Mouse (Mus musculus) CD4-positive naive resting alpha-beta T cell, adult 76 days (primary cell): ENCODE results near the gene Cdiptos. TPM values are rescaled to one million over a fixed set of nuclear protein-coding genes. Genes with fewer than 3 reads are reported as not detected.

Experiments
- total RNA-seq: library from RNA; stranded (reverse); gene quantifications from one replicate; pipeline ENCODE4 v1.2.4, GENCODE M21; 2023

Cdiptos gene
- 0.62 TPM for total RNA-seq

GRCm38 (mm10) chr7:126975950-126976866, at the start of gene Cdiptos:
Gene Cdiptos, minus strand, starts transcription at chr7:126976098.

DNA sequence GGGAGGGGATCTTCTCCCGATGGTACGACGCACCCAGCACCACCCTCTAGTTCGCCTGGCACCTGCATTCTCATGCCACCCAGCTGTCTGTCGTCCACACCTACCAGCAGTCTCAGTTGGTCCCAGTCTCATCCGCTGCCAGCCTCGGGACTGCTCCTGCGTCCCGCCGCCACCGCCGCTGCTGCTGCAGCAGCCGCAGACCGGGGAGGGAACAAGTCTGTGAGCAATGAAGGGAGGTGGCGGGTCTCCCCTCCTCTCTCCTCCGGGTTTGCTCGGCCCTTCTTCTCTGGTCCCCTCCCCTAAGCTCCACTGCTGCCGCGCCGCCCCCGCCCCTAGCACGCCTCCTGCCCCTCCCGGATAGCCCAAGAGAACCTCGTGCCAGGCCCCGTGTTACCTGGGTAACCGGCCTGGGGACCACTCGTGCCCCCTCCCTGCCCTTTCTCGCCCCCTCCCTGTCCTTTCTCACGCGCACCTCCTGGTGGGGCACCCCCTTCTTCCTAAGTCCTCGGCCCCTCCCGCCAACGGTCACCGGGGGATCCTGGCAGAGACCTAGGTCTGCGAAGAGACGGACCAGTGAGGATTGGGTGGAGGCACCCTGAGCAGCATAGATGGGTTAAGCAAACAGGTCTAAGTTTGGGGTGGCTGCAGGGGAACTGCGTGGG, 45.1 kb upstream of the Cdiptos start, which contains the start of the genes Gm42742 and Prrt2:
Gene Gm42742 (minus strand): TSS at position 197 of the 662 bp plus-strand sequence.
Gene Prrt2 (minus strand): TSS at position 311 of the 662 bp plus-strand sequence.

GRCm38 (mm10) chr7:127016971-127017949, 41.4 kb upstream of the Cdiptos start, which contains the start of gene Pagr1a:
Gene Pagr1a, minus strand, starts transcription at chr7:127017352.

DNA sequence TGATC, 40.4 kb upstream of the Cdiptos start, which contains the start of gene Pagr1b:
Gene Pagr1b (minus strand): TSS at position 4 of the 5 bp plus-strand sequence.

GRCm38 (mm10) chr7:127014320-127014719, 38.4 kb upstream of the Cdiptos start, which contains the start of gene Mvp:
Gene Mvp, minus strand, starts transcription at chr7:127014621.

GRCm38 (mm10) chr7:126975893-126975949, 177 bp downstream of the Cdiptos start, which contains the start of gene Cdipt:
Gene Cdipt, plus strand, starts transcription at chr7:126975914.

DNA sequence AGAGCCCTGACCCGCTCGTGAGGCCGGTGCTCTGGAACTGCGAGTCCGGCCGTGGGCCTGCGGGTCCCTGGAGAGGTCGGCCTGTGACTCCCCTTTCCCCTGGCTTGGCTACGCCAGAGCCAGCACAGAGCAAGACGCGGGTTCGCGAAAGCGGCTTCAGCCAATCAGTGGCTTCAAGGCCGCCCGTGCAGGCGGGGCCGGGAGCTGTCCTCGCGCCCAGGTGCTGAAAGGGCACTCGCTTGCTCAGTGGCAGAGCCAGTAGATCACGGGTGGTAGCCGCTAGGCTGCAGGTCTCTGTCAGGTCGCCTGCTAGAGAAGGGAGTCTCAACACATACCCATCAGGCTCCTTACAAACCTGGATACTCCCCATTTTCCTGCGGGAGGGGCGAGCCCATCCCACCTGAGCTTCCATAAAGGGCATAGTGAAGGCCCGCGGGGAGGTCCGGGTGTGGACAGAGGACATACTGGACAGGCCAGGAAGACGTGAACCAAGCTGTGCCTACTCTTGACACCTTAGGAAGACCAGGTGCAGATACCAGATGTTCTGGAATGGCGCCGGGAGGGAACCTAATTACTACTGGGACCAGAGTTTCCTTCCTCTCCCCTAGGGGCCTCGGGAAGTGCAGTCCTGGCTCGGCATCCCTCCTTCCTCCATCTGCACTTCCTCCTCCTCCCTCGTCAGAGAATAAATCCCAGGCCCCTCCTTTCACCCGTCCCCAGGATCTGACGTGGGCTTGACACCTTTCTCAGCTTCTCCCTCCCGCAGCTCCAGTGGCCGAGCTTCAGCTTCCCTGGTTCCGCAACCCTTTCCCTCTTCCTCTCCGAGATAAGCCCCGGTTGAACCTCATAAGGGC, 25.9 kb downstream of the Cdiptos start, which contains the start of gene Sez6l2:
Gene Sez6l2 (plus strand): TSS at position 771 of the 854 bp plus-strand sequence.

DNA sequence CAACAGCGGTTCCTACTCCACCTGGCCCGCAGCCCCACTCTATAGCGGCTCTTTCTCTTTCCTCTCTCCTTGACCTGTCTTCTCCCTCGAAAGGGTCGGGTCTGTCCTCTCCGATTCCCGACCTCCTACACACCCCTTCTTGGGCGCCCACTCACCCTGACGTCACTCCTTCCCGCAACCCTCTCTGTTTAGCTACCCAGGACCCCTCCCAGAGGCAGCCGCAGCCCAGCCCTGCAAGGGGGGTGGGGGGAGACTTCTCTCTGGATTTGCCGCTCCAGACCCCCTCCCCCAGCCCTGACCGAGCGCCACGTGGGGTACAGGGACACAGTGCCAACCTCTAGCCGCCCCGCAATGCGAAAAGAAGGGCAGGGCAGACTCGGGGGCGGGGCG, 26.5 kb downstream of the Cdiptos start, which contains the start of gene Asphd1:
Gene Asphd1 (minus strand): TSS at position 180 of the 390 bp plus-strand sequence.

GRCm38 (mm10) chr7:126928384-126929037, 47.4 kb downstream of the Cdiptos start, which contains the start of gene Kctd13:
Gene Kctd13, plus strand, starts transcription at chr7:126928879.

DNA sequence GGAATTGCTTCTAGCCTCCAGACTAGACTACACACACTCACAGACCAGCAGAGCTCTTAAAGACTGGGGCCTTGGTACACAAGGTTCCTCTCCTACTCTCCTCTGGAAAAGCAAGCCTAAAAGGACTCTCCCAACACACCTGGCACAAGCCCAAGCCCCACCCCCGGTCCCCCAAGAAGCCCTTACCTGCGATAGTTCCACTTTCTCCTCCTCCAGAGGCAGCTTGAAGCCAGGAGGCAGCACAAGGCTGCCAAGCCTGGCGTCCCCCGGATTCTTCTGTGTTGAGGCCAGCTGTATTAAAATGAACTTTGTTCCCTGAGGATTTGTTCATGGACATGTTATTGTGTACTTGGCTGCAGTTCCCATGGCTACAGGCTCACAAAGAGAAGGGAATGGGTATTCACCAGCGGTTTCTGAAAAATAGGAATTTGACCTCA, 53.3 kb downstream of the Cdiptos start, which contains the start of gene Tmem219:
Gene Tmem219 (minus strand): TSS at position 294 of the 437 bp plus-strand sequence.

Other genes with a start within 250 kb of the Cdiptos start
- 29.3 TPM for gene Mapk3, start 216.5 kb downstream of the Cdiptos start, total RNA-seq
- 2.6 TPM for gene Gdpd3, start 209.8 kb downstream of the Cdiptos start, total RNA-seq
- gene Ypel3, start 199.1 kb downstream of the Cdiptos start, total RNA-seq: 256 TPM
- gene Tbx6, start 194.6 kb downstream of the Cdiptos start, total RNA-seq: 8.0 TPM
- gene Ppp4c, start 183.6 kb downstream of the Cdiptos start, total RNA-seq: 239 TPM
- not detected for gene Fam57b, start 178.4 kb downstream of the Cdiptos start, total RNA-seq
- not detected for gene 4930451I11Rik, start 144.5 kb downstream of the Cdiptos start, total RNA-seq
- not detected for gene Doc2a, start 128.7 kb downstream of the Cdiptos start, total RNA-seq
- 24.4 TPM for gene Hirip3, start 114.1 kb downstream of the Cdiptos start, total RNA-seq
- gene Ino80e, start 113.7 kb downstream of the Cdiptos start, total RNA-seq: 60.5 TPM
- 72.3 TPM for gene Taok2, start 91.4 kb downstream of the Cdiptos start, total RNA-seq
- gene Tmem219, start 53.2 kb downstream of the Cdiptos start, total RNA-seq: 22.6 TPM
- gene Kctd13, start 47.2 kb downstream of the Cdiptos start, total RNA-seq: 37.3 TPM
- not detected for gene Asphd1, start 26.5 kb downstream of the Cdiptos start, total RNA-seq
- gene Sez6l2, start 25.5 kb downstream of the Cdiptos start, total RNA-seq: 6.1 TPM
- 99.9 TPM for gene Cdipt, start 184 bp downstream of the Cdiptos start, total RNA-seq
- gene Mvp, start 38.5 kb upstream of the Cdiptos start, total RNA-seq: 25.5 TPM
- 5.4 TPM for gene Pagr1b, start 40.4 kb upstream of the Cdiptos start, total RNA-seq
- 26.5 TPM for gene Pagr1a, start 41.3 kb upstream of the Cdiptos start, total RNA-seq
- gene Gm42742, start 45.0 kb upstream of the Cdiptos start, total RNA-seq: 32.5 TPM
- gene Prrt2, start 45.1 kb upstream of the Cdiptos start, total RNA-seq: 5.3 TPM
- gene Maz, start 50.9 kb upstream of the Cdiptos start, total RNA-seq: 197 TPM
- gene Kif22, start 66.4 kb upstream of the Cdiptos start, total RNA-seq: 3.0 TPM
- not detected for gene Zg16, start 111.2 kb upstream of the Cdiptos start, total RNA-seq
- 36.6 TPM for gene AI467606, start 115.3 kb upstream of the Cdiptos start, total RNA-seq
- gene Qprt, start 146.1 kb upstream of the Cdiptos start, total RNA-seq: 44.2 TPM
- gene Spn, start 161.7 kb upstream of the Cdiptos start, total RNA-seq: 334 TPM
- 71.0 TPM for gene Cd2bp2, start 220.0 kb upstream of the Cdiptos start, total RNA-seq
- gene Tbc1d10b, start 232.4 kb upstream of the Cdiptos start, total RNA-seq: 42.1 TPM
- gene Mylpf, start 232.8 kb upstream of the Cdiptos start, total RNA-seq: 19.4 TPM